Mouse (Mus musculus) granulocyte monocyte progenitor cell, adult 5-6 weeks (primary cell): ENCODE results near the gene Drd1. TPM values are rescaled to one million over a fixed set of nuclear protein-coding genes. Genes with fewer than 3 reads are reported as not detected.

Experiments
- ATAC-seq: replicated peaks from 2 replicates; pipeline ENCODE4 v1.8.0; 2016; ENCODE audit warnings: mild to moderate bottlenecking, moderate TSS enrichment, inconsistent platforms; ENCODE audit not compliant: poor library complexity, severe bottlenecking
- total RNA-seq, 2 experiments: library from RNA; stranded (forward) in 1 of 2; stranded (reverse) in 1 of 2; fragments of 200-712, 200-1000 nt in 1 of 2; fragments of >200 nt in 1 of 2; fragmentation: Nextera tagmentation in 1 of 2; gene quantifications; 2 replicates each; pipeline ENCODE4 v1.2.3; 2014 to 2017

The Drd1 gene
- total RNA-seq (2014; fragmentation: Nextera tagmentation) = not detected in 2 replicates
- total RNA-seq (2017) = not detected in 2 replicates

- peak; percentile 97 for ATAC-seq
Measured at GRCm38 (mm10) chr13:54055448-54055861, at the start of gene Drd1. Gene Drd1, minus strand, starts transcription at chr13:54055705.

DNA sequence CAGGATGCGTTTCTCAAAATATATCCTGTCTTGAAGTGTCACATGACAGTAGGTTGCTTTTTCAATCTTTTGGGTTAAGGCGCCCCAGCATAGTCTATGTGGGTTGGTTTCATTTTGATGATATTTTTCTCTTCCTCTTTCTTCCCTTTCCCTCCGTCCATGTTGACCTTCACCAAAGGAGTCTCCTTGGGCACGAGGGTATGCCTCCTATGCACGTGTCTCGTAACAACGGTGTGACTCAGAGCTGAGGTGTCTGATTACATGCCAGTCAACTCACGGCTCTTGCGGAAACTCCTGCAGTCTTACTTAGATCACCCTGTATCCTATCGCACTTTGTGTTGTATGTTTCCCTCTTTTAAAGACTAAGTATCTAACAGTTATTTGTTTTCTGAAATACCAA lies 48.4 kb upstream of the Drd1 start:
- ATAC-seq = no peak

- ATAC-seq = no peak
Measured at GRCm38 (mm10) chr13:54103271-54103670, 47.8 kb upstream of the Drd1 start.

GRCm38 (mm10) chr13:54102061-54102460 lies 46.6 kb upstream of the Drd1 start:
- ATAC-seq = no peak

- no peak for ATAC-seq
Measured at GRCm38 (mm10) chr13:54101031-54101820, 45.7 kb upstream of the Drd1 start.

- no peak for ATAC-seq
Measured at GRCm38 (mm10) chr13:54097797-54098196, 42.3 kb upstream of the Drd1 start.

DNA sequence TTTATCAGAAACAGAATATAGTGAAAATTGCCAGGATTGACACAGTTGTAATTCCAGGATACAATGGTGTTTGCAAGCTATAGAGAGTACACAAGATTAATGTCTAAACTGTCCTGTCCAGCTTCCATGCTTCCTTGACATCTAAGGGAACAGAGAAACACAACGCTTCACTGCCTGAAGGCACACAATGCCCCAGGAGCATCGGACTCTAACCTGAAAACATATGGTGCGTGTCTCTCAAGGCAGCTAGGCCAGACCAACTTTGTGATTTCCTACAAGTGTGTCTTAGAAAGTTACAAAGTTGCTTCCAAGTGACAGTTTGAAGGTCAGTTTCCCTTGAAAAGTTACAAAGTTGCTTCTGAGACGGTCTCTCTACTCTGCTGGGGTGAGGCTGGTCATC lies 41.7 kb upstream of the Drd1 start:
- ATAC-seq = no peak

GRCm38 (mm10) chr13:54095721-54096120 lies 40.2 kb upstream of the Drd1 start:
- ATAC-seq = no peak

- ATAC-seq = no peak
Measured at GRCm38 (mm10) chr13:54094963-54095362, 39.5 kb upstream of the Drd1 start.

GRCm38 (mm10) chr13:54094349-54094748 lies 38.8 kb upstream of the Drd1 start:
- ATAC-seq = no peak

- no peak for ATAC-seq
Measured at GRCm38 (mm10) chr13:54091719-54092118, 36.2 kb upstream of the Drd1 start.

DNA sequence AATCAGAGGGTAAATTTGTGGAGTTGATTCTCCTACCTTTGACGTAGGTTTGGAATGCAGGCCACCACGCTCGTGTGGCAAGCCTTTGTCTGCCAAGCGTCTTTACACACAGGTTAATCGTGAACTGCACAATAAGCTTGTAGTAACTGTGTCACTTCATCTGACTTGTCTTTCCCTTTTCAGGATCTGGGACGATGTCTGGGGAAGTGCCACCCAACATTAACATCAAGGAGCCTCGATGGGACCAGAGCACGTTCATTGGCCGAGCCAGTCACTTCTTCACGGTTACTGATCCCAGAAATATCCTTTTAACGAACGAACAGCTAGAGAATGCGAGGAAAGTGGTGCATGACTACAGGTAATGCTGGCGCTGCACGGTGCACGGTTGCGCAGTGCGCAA lies 29.8 kb upstream of the Drd1 start:
- ATAC-seq = no peak

GRCm38 (mm10) chr13:54084826-54085225 lies 29.3 kb upstream of the Drd1 start:
- ATAC-seq = peak; percentile 62

GRCm38 (mm10) chr13:54084178-54084577 lies 28.7 kb upstream of the Drd1 start:
- no peak for ATAC-seq

- no peak for ATAC-seq
Measured at GRCm38 (mm10) chr13:54082946-54083345, 27.4 kb upstream of the Drd1 start.

- ATAC-seq = peak; percentile 79
Measured at GRCm38 (mm10) chr13:54080785-54081184, 25.3 kb upstream of the Drd1 start.

- ATAC-seq = peak; percentile 7; the same call in 1 of the 2 replicates
Measured at GRCm38 (mm10) chr13:54079782-54080759, 24.6 kb upstream of the Drd1 start.

DNA sequence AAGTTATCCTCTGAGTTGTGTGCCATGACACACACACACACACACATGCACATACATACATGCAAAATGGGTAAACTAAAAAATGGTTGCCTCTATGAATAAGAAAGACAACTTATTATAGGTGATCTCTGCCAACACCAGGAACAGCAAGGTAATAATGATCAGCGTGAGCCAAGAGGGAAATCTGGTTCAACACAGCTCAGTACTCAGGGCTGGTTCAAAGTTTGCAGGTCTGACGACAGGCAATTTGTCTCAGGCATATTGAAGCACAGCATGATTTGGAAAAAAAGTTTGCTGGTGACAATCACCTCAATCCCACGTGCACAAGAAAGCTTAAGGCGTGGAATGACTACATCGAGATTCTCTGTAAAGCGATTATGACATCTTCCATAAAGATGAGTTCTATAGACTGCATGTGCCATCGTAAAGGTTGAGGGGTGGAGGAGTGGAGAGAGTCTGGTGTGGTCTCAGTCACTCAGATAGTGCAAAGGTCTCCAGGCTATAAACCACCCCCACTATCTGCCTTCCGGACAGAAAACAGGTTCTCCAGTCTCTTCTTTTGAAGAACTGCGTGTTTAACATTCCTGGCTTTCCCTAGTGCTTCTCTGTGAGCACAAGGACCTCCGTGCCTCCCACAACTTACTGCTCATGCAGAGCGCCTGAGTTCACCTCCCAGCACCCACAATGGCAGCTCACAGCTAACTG lies 22.1 kb upstream of the Drd1 start:
- ATAC-seq = no peak

GRCm38 (mm10) chr13:54076762-54077460 lies 21.4 kb upstream of the Drd1 start:
- ATAC-seq = no peak

- ATAC-seq = no peak
Measured at GRCm38 (mm10) chr13:54076051-54076450, 20.5 kb upstream of the Drd1 start.
